Mouse (Mus musculus) kidney, adult 8-10 months (tissue): ENCODE results near the gene Mbd5.
A peak's percentile ranks its signal among the peaks of the same experiment; 100 is the strongest.

ENCODE experiments used
- DNase-seq, 2 experiments: peaks; one replicate each; pipeline ENCODE4 v3.0.0; 2022

The Mbd5 gene

DNA sequence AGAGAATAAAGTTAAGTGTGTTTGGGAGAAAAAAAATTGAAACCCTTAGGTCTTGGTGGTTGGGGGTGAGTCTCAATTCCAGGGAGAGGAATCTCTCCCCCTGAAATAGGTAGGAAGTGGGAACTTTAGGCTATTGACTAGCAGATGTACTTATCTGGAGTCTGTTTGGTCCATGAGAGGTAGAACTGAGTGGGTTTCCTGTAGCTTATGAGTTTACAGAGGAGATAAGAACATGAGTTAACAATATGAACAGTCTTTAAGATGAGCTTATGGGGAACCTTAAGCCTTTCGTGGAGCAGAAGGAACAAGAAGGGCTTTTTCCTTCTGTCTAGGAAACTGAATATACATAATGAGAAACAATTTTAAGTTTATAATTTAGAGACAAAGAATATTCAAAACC lies 404.8 kb downstream of the Mbd5 start:
- no peak for DNase-seq

DNA sequence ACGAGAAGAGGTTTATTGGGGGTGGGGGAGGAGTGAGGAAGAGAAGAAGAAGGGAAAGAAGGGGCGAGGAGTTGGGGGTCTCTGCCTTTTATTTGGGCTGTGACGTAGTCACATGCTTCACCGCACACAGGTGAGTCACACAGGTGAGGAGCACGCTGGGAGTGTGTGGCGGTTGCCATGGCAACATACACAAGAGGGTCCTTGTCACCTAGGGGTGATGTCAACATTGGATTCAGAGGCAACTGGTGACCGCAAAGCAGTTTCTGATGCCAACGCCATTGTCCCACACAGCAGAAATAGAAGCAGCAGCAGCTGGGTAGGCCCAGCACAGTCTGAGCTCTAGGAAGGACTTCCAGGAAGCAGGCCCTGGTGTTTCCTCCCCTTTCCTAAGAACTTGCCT lies 406.6 kb downstream of the Mbd5 start:
- DNase-seq = no peak

DNA sequence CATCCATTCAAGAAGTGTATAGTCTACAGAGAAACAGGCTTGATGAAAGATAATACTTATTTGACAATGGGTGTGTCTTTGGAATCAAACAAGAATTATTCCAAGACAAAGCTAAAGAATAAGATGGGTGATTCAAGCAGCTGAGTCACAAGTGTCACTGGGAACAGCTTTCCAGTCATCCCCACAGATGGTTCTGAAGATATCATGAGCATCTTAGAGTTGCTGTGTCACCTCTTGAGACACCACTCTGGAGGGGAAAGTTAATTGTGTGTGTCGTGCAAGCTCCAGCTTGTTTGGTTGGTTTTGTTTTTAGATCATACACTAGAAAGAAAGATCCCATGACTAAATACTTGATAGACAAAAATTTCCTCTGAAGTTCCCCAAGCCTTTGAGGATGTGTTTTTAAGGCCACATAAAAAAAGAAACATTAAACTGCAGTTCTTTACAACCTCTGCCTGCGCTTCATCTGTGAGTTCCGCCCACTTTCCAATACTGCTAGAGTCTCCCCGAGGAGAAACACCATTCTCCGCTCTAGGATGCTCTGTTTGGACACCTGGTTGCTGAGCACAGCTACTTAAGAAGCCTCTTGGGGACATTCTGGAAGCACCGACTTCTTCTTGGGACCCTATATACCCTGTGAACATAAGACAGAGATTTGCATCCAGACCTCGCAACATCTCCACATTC lies 409.0 kb downstream of the Mbd5 start:
- no peak for DNase-seq

DNA sequence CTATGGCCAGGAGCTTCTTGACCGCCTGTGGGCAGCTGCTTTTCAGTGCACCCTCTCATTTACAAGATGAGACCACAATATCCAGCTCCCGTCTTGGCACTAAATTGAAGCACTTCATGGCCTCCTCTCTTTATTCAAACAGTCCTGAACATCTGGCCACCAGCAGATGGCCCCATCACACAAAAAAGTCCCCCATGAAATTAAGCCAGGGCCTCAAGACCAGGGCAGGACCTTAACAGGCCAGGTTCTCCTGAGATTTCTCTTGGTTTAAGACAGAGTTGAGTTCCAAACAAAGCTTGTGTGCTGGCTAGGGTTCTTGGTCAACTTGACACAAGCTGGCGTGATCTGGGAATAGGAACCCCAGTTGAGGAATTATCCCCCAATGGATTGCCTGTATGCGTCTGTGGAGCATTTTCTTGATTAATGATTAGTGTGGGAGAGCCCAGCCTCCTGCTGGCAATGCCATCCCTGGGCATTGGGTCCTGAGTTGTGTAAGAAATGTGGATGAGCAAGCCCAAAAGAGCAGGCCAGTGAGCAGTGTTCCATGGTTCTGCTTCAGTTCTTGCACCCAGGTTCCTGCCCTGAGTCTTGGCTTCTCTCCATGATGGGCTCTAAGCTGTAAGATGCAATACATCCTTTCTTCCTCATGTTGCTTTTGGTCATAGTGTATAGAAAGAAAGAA lies 409.7 kb downstream of the Mbd5 start:
- DNase-seq = peak; percentile 51 to 78

DNA sequence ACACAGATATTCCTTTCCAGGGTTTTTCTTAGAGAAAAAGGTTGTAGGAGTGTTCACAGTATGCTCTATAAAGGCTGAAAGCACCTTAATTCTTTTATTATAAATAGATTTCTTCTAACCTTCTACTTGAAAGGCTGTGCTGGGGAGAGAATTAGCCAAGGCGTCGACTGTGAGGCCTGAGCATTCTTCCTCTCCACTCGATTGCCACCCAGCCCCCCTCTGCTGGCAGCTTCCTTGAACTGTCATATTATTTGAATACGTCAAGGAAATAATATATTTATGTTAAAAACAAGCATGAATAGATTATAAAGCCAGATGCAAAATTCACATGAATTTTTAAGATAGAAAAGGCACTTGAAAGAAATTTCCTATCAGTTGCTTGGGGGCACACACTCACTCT lies 410.4 kb downstream of the Mbd5 start:
- DNase-seq = no peak

DNA sequence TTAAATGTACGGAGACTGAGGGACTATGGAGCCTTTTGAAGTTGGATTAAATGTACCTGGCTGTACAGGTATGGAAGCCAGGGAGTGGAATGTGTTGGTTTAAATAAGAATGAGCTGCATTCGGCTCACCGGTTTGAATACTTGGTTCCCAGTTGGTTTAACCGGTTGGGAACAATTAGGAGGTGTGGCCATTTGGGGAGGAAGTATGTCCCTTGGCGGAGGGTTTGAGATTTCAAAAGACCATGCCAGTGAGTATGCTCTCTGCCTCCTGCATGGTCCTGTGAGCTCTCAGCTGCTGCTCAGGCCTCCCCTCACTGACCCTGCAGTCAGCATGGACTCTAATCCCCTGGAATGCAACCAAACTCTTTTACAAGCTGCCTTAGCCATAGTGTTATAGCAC lies 415.2 kb downstream of the Mbd5 start:
- no peak for DNase-seq

DNA sequence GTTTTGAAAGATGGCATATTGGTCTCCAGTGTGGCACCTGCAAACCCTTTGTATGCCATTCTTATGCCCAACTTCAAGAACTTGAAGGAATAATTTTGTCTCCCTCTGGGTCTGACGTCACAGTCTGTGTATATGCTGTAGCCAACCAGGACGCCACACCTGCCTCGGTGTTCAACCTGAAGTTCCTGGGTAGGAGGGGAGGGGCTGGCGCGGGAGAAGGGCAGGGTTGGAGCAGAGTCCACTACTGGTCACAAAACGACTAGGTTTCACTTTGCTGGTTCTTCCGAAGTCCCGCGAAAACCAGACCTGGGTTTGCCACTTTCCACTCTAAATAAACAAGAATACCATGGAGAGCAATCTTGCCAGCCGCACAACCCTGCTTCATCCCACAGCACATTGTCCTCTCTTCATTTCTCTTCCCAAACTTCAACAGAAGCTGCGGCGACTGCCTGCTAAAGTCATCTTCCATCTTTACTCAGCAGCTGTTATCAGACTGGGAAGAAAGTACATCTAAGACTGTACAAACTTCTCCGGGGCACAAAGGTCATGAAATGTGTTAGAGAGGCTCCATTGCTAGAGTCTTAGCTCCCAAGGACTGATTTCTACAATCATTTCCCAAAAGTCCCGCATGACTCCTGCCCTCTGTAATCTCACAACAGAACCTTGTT lies 417.7 kb downstream of the Mbd5 start:
- no peak for DNase-seq

DNA sequence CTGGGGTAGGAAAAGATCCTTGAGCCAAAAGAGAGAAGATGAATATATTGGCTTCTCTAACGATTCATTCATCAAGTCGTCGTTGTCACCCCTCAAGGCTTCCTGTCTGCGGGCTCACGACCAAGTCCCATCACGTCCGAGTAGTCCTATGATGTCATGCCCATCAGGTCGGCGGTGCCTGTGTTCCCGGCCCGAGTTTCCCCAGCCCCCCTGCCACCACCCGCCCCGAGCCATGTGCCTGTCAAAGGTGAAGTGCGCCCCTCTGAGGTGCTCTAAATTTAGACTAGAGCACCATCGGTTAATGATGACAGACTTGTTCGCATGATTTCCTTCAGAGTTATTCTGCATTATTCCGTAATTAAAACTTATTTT lies 418.2 kb downstream of the Mbd5 start:
- no peak for DNase-seq

DNA sequence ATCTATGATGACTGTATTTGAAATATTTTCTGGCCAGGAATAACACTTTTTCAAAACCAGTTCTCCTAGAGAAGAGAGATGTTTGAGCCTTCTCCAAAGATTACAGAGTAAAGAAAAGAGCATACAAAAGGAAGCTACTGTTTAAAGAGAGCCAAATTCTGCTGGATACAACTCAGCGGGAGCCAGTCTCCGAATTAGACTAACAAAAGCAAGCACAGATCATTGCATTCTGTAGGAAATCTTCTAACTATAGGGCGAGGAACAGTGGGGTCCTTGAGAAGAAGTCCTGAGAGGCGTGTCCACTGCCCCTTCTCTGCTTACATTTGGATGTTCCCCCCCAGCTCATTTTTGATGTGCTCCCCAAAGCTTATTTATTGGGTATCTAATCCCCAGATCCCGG lies 422.3 kb downstream of the Mbd5 start:
- DNase-seq = no peak

DNA sequence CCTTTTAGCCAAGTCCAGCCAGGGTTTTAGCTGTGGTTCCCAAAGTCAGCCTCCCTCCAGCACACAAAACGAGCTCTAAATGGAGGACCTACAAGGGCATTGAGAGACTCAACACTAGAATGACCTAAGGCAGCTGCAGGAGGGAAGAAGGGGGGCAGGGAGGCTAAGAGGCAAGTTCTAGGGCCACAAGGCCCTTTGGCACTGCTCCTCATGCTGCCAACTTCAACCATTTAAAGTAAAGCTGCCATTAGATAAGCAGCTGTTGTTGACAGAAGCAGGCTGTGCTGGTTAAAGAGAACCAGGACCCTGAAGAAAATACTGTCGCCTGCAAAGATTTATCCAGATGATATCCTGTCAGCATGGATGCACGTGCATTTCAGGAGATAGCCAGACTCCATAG lies 423.3 kb downstream of the Mbd5 start:
- DNase-seq = no peak
